Mouse (Mus musculus) kidney, embryonic 16.5 days (tissue): ENCODE data around the gene D130043K22Rik. TPM values are rescaled to one million over a fixed set of nuclear protein-coding genes. Genes with fewer than 3 reads are reported as not detected.
A peak's percentile ranks its signal among the peaks of the same experiment; 100 is the strongest.

Source experiments
- ATAC-seq: fragments of 200-750 bp; cut with Nextera tagmentation; 2 replicates; pipeline ENCODE4 v1.8.0; 2017; ENCODE audit warnings: moderate TSS enrichment; ENCODE audit not compliant: low FRiP score, low TSS enrichment
- H3K27ac ChIP-seq: fragments of 300-500 bp; sonication (generic); 2 replicates; pipeline ENCODE4 v1.5.1; 2014; ENCODE audit warnings: low read length
- H3K27me3 ChIP-seq: fragments of 300-500 bp; sonication (generic); 2 replicates; pipeline ENCODE4 v1.6.1; 2014; ENCODE audit warnings: low read length, control low read depth, mixed read lengths; ENCODE audit not compliant: insufficient read depth
- H3K36me3 ChIP-seq: fragments of 300-500 bp; sonication (generic); 2 replicates; pipeline ENCODE4 v1.6.1; 2014; ENCODE audit warnings: low read length, control low read depth, mixed read lengths; ENCODE audit not compliant: insufficient read depth
- H3K4me1 ChIP-seq: fragments of 300-500 bp; sonication (generic); 2 replicates; pipeline ENCODE4 v1.6.1; 2014; ENCODE audit warnings: low read length, control low read depth, mixed read lengths; ENCODE audit not compliant: insufficient read depth
- H3K4me2 ChIP-seq: fragments of 300-500 bp; sonication (generic); replicated peaks from 2 replicates; pipeline ENCODE4 v1.6.1; 2014; ENCODE audit warnings: low read depth, low read length
- H3K4me3 ChIP-seq: fragments of 300-500 bp; sonication (generic); 2 replicates; pipeline ENCODE4 v1.5.1; 2014; ENCODE audit warnings: mild to moderate bottlenecking, low read length
- H3K9ac ChIP-seq: fragments of 300-500 bp; sonication (generic); replicated peaks from 2 replicates; pipeline ENCODE4 v1.6.1; 2014; ENCODE audit warnings: low read length
- H3K9me3 ChIP-seq: fragments of 300-500 bp; sonication (generic); 2 replicates; pipeline ENCODE4 v1.6.1; 2016; ENCODE audit warnings: low read length, control low read depth
- WGBS: fragments of 180-500 bp; shearing (Covaris S2); extraction: QIAGEN DNeasy Blood & Tissue Kit; methylation state at CpG from one replicate; pipeline ENCODE4 v1.1.7; 2014; 5-methylcytosine and 5-hydroxymethylcytosine counted together
- polyA plus RNA-seq: library from polyadenylated mRNA; unstranded; fragments of >200 nt; fragmentation: Nextera tagmentation; extraction: Ambion mirVana; gene quantifications from 2 replicates; pipeline ENCODE4 v1.2.1, GENCODE M21; 2015

Gene D130043K22Rik
- polyA plus RNA-seq, 1 experiment from 2014 or later, result 0.76 TPM

GRCm38 (mm10) chr13:24806079-24806478, 38.9 kb upstream of the D130043K22Rik start:
- ATAC-seq, result no peak
- Histone ChIP-seq H3K36me3 (peaks cover 39% of the 10 kb centered on the region), H3K4me1 (peaks cover 12% of the 10 kb centered on the region; the same call in 1 of the 2 replicates), H3K4me2 (no peak overlapping the region), H3K9ac (no peak overlapping the region), H3K27me3 (no peaks in the 10 kb centered on the region), H3K9me3 (no peaks in the 10 kb centered on the region), H3K27ac (no peak overlapping the region), H3K4me3 (no peak overlapping the region)

GRCm38 (mm10) chr13:24812521-24812920, 32.4 kb upstream of the D130043K22Rik start:
- H3K9ac ChIP-seq, result no peak overlapping the region
- ATAC-seq, result no peak
- H3K9me3 ChIP-seq, result no peaks in the 10 kb centered on the region
- no peak overlapping the region for H3K4me2 ChIP-seq
- no peak overlapping the region for H3K4me3 ChIP-seq
- WGBS, result 94% methylated on average over 2 of the region's 2 CpGs
- no peak overlapping the region for H3K27ac ChIP-seq
- H3K36me3 ChIP-seq, result peaks cover 53% of the 10 kb centered on the region
- H3K27me3 ChIP-seq, result no peaks in the 10 kb centered on the region
- H3K4me1 ChIP-seq, result no peaks in the 10 kb centered on the region

- H3K36me3 ChIP-seq, result peaks cover 52% of the 10 kb centered on the region
- H3K27ac ChIP-seq, result no peak overlapping the region
- H3K4me1 ChIP-seq, result no peaks in the 10 kb centered on the region
- H3K27me3 ChIP-seq, result no peaks in the 10 kb centered on the region
- WGBS, result 86% methylated on average over 1 of the region's 1 CpGs
- no peak for ATAC-seq
- H3K4me2 ChIP-seq, result no peak overlapping the region
- no peak overlapping the region for H3K4me3 ChIP-seq
- no peaks in the 10 kb centered on the region for H3K9me3 ChIP-seq
- no peak overlapping the region for H3K9ac ChIP-seq
Measured at GRCm38 (mm10) chr13:24814616-24815015, 30.3 kb upstream of the D130043K22Rik start.

- H3K9me3 ChIP-seq, result no peaks in the 10 kb centered on the region
- peak; percentile 80 for ATAC-seq
- H3K4me3 ChIP-seq, result no peak overlapping the region
- H3K27me3 ChIP-seq, result no peaks in the 10 kb centered on the region
- H3K27ac ChIP-seq, result no peak overlapping the region
- H3K4me1 ChIP-seq, result no peaks in the 10 kb centered on the region
- H3K9ac ChIP-seq, result no peak overlapping the region
- H3K36me3 ChIP-seq, result peaks cover 40% of the 10 kb centered on the region
- no peak overlapping the region for H3K4me2 ChIP-seq
- 54% methylated on average over 4 of the region's 4 CpGs for WGBS
Measured at GRCm38 (mm10) chr13:24816125-24817092, 28.5 kb upstream of the D130043K22Rik start.

- Histone ChIP-seq H3K4me2 (no peak overlapping the region), H3K27me3 (no peaks in the 10 kb centered on the region), H3K4me1 (no peaks in the 10 kb centered on the region), H3K9ac (no peak overlapping the region), H3K4me3 (no peak overlapping the region), H3K27ac (no peak overlapping the region), H3K36me3 (peaks cover 16% of the 10 kb centered on the region), H3K9me3 (no peaks in the 10 kb centered on the region)
- WGBS, result 59% methylated on average over 1 of the region's 1 CpGs
- ATAC-seq, result no peak
Measured at GRCm38 (mm10) chr13:24819931-24820330, 25.0 kb upstream of the D130043K22Rik start.

GRCm38 (mm10) chr13:24822663-24823343, 22.1 kb upstream of the D130043K22Rik start:
- no peak overlapping the region for H3K4me2 ChIP-seq
- H3K36me3 ChIP-seq, result peaks cover 13% of the 10 kb centered on the region; the same call in 1 of the 2 replicates
- no peak overlapping the region for H3K27ac ChIP-seq
- H3K9me3 ChIP-seq, result no peaks in the 10 kb centered on the region
- H3K27me3 ChIP-seq, result no peaks in the 10 kb centered on the region
- no peak for ATAC-seq
- WGBS, result 83% methylated on average over 16 of the region's 16 CpGs
- H3K9ac ChIP-seq, result no peak overlapping the region
- H3K4me1 ChIP-seq, result no peaks in the 10 kb centered on the region
- H3K4me3 ChIP-seq, result no peak overlapping the region

GRCm38 (mm10) chr13:24824647-24825046, 20.3 kb upstream of the D130043K22Rik start:
- no peak overlapping the region for H3K9ac ChIP-seq
- H3K4me2 ChIP-seq, result no peak overlapping the region
- no peaks in the 10 kb centered on the region for H3K9me3 ChIP-seq
- H3K27me3 ChIP-seq, result no peaks in the 10 kb centered on the region
- H3K4me3 ChIP-seq, result no peak overlapping the region
- 92% methylated on average over 4 of the region's 4 CpGs for WGBS
- H3K4me1 ChIP-seq, result no peaks in the 10 kb centered on the region
- H3K36me3 ChIP-seq, result 0 out of 2 replicates have a peak, but pooled peaks cover 4% of the 10 kb centered on the region
- ATAC-seq, result no peak
- H3K27ac ChIP-seq, result no peak overlapping the region

- no peaks in the 10 kb centered on the region for H3K9me3 ChIP-seq
- WGBS, result 83% methylated on average over 4 of the region's 4 CpGs
- ATAC-seq, result no peak
- H3K27ac ChIP-seq, result no peak overlapping the region
- peaks cover 2% of the 10 kb centered on the region; the same call in 1 of the 2 replicates for H3K4me1 ChIP-seq
- H3K27me3 ChIP-seq, result no peaks in the 10 kb centered on the region
- no peak overlapping the region for H3K9ac ChIP-seq
- no peak overlapping the region for H3K4me2 ChIP-seq
- H3K4me3 ChIP-seq, result no peak overlapping the region
- H3K36me3 ChIP-seq, result no peaks in the 10 kb centered on the region
Measured at GRCm38 (mm10) chr13:24825587-24825986, 19.3 kb upstream of the D130043K22Rik start.

- Histone ChIP-seq H3K4me1 (peaks cover 4% of the 10 kb centered on the region; the same call in 1 of the 2 replicates), H3K36me3 (no peaks in the 10 kb centered on the region), H3K4me2 (no peak overlapping the region), H3K27me3 (no peaks in the 10 kb centered on the region), H3K9me3 (no peaks in the 10 kb centered on the region), H3K9ac (no peak overlapping the region), H3K27ac (no peak overlapping the region), H3K4me3 (no peak overlapping the region)
- no peak for ATAC-seq
- 82% methylated on average over 7 of the region's 7 CpGs for WGBS
Measured at GRCm38 (mm10) chr13:24826116-24826515, 18.8 kb upstream of the D130043K22Rik start.
